Mouse (Mus musculus) midbrain, embryonic 13.5 days (tissue): Measurements from ENCODE around the gene Taok3. TPM values are rescaled to one million over a fixed set of nuclear protein-coding genes. Genes with fewer than 3 reads are reported as not detected.

Experiments
- ATAC-seq: fragments of 200-750 bp; cut with Nextera tagmentation; 2 replicates; pipeline ENCODE4 v1.8.0; 2017; ENCODE audit warnings: mild to moderate bottlenecking, moderate TSS enrichment, moderate library complexity
- H3K27ac ChIP-seq: fragments of 300-500 bp; sonication (generic); 2 replicates; pipeline ENCODE4 v1.5.1; 2015; ENCODE audit warnings: inconsistent platforms, mild to moderate bottlenecking, moderate library complexity
- H3K27me3 ChIP-seq: fragments of 300-500 bp; sonication (generic); 2 replicates; pipeline ENCODE4 v1.6.1; 2015; ENCODE audit warnings: mild to moderate bottlenecking, inconsistent platforms
- H3K36me3 ChIP-seq: fragments of 300-500 bp; sonication (generic); 2 replicates; pipeline ENCODE4 v1.6.1; 2015; ENCODE audit warnings: mild to moderate bottlenecking, inconsistent platforms
- H3K4me1 ChIP-seq: fragments of 300-500 bp; sonication (generic); replicated peaks from 2 replicates; pipeline ENCODE4 v1.6.1; 2015; ENCODE audit warnings: inconsistent platforms
- H3K4me2 ChIP-seq: fragments of 300-500 bp; sonication (generic); replicated peaks from 2 replicates; pipeline ENCODE4 v1.6.1; 2015; ENCODE audit warnings: moderate library complexity, mild to moderate bottlenecking, inconsistent platforms
- H3K4me3 ChIP-seq: fragments of 300-500 bp; sonication (generic); replicated peaks from 2 replicates; pipeline ENCODE4 v1.5.1; 2015; ENCODE audit warnings: mild to moderate bottlenecking, inconsistent platforms
- H3K9ac ChIP-seq: fragments of 300-500 bp; sonication (generic); replicated peaks from 2 replicates; pipeline ENCODE4 v1.6.1; 2015; ENCODE audit warnings: mild to moderate bottlenecking, inconsistent platforms
- H3K9me3 ChIP-seq: fragments of 300-500 bp; sonication (generic); 2 replicates; pipeline ENCODE4 v1.6.1; 2016; ENCODE audit warnings: mild to moderate bottlenecking, inconsistent platforms
- WGBS: fragments of 180-500 bp; shearing (Covaris S2); methylation state at CpG from one replicate; pipeline ENCODE4 v1.1.7; 2015; 5-methylcytosine and 5-hydroxymethylcytosine counted together
- polyA plus RNA-seq: library from polyadenylated mRNA; unstranded; fragments of >200 nt; fragmentation: Nextera tagmentation; extraction: Ambion mirVana; gene quantifications from 2 replicates; pipeline ENCODE4 v1.2.1, GENCODE M21; 2015

The Taok3 gene
- polyA plus RNA-seq, 1 experiment from 2014 or later = 43.7 TPM

DNA sequence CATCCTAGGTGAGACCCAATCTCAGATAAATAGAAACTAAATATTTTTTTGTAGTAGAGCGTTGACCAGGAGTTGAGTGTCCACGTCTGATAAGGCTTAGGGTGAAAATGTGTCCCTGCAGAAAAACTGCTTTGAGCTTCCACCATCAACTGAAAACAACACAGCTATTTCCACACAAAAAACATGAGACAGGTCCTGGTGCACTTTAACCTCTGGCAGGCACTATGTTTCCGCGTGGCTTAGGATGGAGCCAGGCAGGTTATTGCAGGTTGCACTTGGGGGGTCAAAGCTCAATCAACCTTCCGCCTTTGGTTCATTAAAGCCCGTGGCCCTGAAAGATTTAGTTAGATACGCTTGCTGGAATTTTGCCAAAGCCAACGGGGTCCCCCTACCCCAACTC, 1.1 kb upstream of the Taok3 start:
- H3K9ac ChIP-seq = no peak overlapping the region
- H3K4me2 ChIP-seq = peak overlapping the region; percentile 93
- H3K9me3 ChIP-seq = no peaks in the 10 kb centered on the region
- no peak for ATAC-seq
- peak overlapping the region; percentile 76; the same call in 1 of the 2 replicates for H3K4me3 ChIP-seq
- 57% methylated on average over 8 of the region's 8 CpGs for WGBS
- no peaks in the 10 kb centered on the region for H3K36me3 ChIP-seq
- peaks cover 35% of the 10 kb centered on the region for H3K4me1 ChIP-seq
- H3K27ac ChIP-seq = no peak overlapping the region
- H3K27me3 ChIP-seq = peaks cover 16% of the 10 kb centered on the region

DNA sequence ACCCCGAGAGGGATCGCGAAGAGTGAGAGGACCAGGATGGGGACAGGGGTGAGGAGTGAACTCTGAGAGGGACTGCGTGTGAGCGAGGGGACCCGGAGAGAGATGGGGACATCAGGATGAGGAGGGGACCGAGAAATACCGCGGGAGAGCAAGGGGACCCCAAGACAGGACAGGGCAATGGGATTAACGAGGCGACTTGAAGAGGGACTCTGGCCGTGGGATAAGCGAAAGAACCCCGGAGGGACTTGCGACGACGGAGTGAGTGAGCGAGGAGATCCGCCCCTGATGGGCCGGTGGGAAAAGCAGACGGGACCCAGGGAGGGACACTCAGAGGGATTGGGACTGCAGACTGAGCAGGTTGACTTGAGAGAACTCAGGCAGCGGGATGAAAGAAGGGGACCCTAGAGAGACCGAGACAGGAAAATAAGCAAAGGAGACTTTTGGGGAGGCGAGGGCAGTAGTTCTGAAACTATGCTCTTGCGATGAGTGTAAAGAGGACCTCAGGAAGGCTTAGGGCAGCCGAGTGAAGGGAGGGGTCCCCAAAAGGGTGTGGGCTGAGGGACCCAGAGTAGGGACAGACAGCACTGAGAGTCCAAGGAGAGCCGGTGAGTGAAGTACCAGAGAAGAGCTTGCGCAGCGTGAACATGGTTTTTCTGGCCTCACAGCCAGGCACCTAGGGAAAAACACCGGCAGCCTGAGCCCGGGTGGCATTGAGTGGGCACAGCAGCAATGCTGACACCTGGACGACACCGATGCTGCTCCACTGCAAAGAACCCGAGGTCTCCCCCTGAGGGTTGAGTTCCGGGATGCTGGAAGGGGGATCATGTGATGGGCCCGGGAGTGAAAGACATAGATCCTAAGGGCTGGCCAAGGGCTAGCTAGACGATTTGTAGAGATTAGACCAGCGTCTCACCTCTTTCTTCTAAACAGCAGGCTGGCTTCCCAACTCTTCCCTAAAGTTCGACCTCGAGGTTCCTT, 849 bp downstream of the Taok3 start:
- Histone ChIP-seq H3K27ac (no peak overlapping the region), H3K4me1 (peaks cover 23% of the 10 kb centered on the region), H3K27me3 (peaks cover 16% of the 10 kb centered on the region), H3K9me3 (no peaks in the 10 kb centered on the region), H3K36me3 (no peaks in the 10 kb centered on the region), H3K4me2 (peak overlapping the region; percentile 93), H3K9ac (peak overlapping the region; percentile 70), H3K4me3 (peak overlapping the region; percentile 76)
- ATAC-seq = peak; percentile 67; the same call in 1 of the 2 replicates
- WGBS = 1% methylated on average over 40 of the region's 40 CpGs

- Histone ChIP-seq H3K27ac (no peak overlapping the region), H3K27me3 (peaks cover 16% of the 10 kb centered on the region), H3K36me3 (no peaks in the 10 kb centered on the region), H3K4me3 (peak overlapping the region; percentile 76; the same call in 1 of the 2 replicates), H3K9me3 (no peaks in the 10 kb centered on the region), H3K4me2 (peak overlapping the region; percentile 93), H3K9ac (no peak overlapping the region), H3K4me1 (peaks cover 20% of the 10 kb centered on the region)
- 2% methylated on average over 2 of the region's 2 CpGs for WGBS
- no peak for ATAC-seq
Measured at GRCm38 (mm10) chr5:117121657-117122056, 1.7 kb downstream of the Taok3 start.

- no peak for ATAC-seq
- Histone ChIP-seq H3K4me1 (peaks cover 20% of the 10 kb centered on the region), H3K4me3 (no peak overlapping the region), H3K27me3 (peaks cover 16% of the 10 kb centered on the region), H3K4me2 (no peak overlapping the region), H3K27ac (no peak overlapping the region), H3K9me3 (no peaks in the 10 kb centered on the region), H3K36me3 (no peaks in the 10 kb centered on the region), H3K9ac (no peak overlapping the region)
- whole genome bisulfite sequencing = 92% methylated on average over 6 of the region's 6 CpGs
Measured at GRCm38 (mm10) chr5:117123102-117123501, 3.2 kb downstream of the Taok3 start.

GRCm38 (mm10) chr5:117123840-117124239, 3.9 kb downstream of the Taok3 start:
- Histone ChIP-seq H3K27ac (no peak overlapping the region), H3K36me3 (no peaks in the 10 kb centered on the region), H3K9ac (no peak overlapping the region), H3K4me1 (peaks cover 19% of the 10 kb centered on the region), H3K27me3 (peaks cover 16% of the 10 kb centered on the region), H3K4me2 (no peak overlapping the region), H3K9me3 (no peaks in the 10 kb centered on the region), H3K4me3 (no peak overlapping the region)
- 90% methylated on average over 4 of the region's 4 CpGs for WGBS
- ATAC-seq = no peak

- WGBS = 79% methylated on average over 16 of the region's 16 CpGs
- peak; percentile 53; the same call in 1 of the 2 replicates for ATAC-seq
- Histone ChIP-seq H3K27me3 (peaks cover 16% of the 10 kb centered on the region), H3K4me2 (no peak overlapping the region), H3K9me3 (no peaks in the 10 kb centered on the region), H3K36me3 (no peaks in the 10 kb centered on the region), H3K9ac (no peak overlapping the region), H3K4me1 (peaks cover 11% of the 10 kb centered on the region), H3K27ac (no peak overlapping the region), H3K4me3 (no peak overlapping the region)
Measured at GRCm38 (mm10) chr5:117125482-117126346, 5.8 kb downstream of the Taok3 start.

DNA sequence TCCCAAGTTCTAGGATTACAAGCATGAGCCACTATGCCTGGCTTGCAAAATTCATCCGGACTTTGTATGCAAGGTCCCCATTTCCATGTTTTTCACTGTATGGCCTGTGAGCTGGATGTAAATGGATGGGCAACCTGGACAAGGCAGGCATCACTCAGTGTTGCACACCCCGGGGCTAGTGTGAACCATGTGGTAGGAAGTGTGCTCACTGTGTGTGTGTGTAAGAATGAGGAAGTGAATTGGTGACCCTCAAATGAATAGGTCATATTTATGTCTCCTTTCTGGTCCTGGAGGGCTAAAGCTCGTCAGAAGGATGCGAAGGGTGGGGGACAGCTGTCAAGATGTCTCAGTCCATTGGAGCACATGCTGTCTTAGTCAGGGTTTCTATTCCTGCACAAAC, 7.1 kb downstream of the Taok3 start:
- WGBS = 88% methylated on average over 4 of the region's 4 CpGs
- no peak overlapping the region for H3K4me2 ChIP-seq
- ATAC-seq = no peak
- H3K27me3 ChIP-seq = peaks cover 5% of the 10 kb centered on the region; the same call in 1 of the 2 replicates
- no peaks in the 10 kb centered on the region for H3K4me1 ChIP-seq
- H3K27ac ChIP-seq = no peak overlapping the region
- H3K9me3 ChIP-seq = no peaks in the 10 kb centered on the region
- no peak overlapping the region for H3K4me3 ChIP-seq
- no peaks in the 10 kb centered on the region for H3K36me3 ChIP-seq
- H3K9ac ChIP-seq = no peak overlapping the region

DNA sequence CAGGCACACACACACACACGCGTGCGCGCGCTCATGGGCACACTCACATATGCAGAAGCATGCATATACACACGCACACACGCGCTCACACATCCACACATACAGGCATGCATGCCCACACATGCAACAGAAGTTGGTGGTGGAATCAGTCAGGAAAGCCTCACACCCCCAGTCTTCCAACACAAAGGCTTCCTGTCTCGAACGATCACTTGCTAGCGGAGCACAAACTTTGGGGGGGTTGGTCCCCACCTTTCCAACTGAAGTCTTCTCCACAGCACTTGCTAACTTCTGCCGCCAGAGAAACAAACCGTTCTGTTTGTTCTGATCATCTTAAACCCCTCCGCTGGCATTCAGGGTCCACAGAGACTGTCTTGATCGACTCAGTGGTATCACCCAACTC, 10.8 kb downstream of the Taok3 start:
- no peaks in the 10 kb centered on the region for H3K9me3 ChIP-seq
- no peak overlapping the region for H3K9ac ChIP-seq
- H3K4me1 ChIP-seq = peaks cover 8% of the 10 kb centered on the region
- 96% methylated on average over 15 of the region's 15 CpGs for WGBS
- H3K27me3 ChIP-seq = no peaks in the 10 kb centered on the region
- no peak overlapping the region for H3K4me2 ChIP-seq
- H3K27ac ChIP-seq = no peak overlapping the region
- no peak for ATAC-seq
- H3K4me3 ChIP-seq = no peak overlapping the region
- no peaks in the 10 kb centered on the region for H3K36me3 ChIP-seq

GRCm38 (mm10) chr5:117133446-117134065, 13.6 kb downstream of the Taok3 start:
- Histone ChIP-seq H3K27me3 (no peaks in the 10 kb centered on the region), H3K27ac (no peak overlapping the region), H3K4me2 (no peak overlapping the region), H3K4me1 (peaks cover 12% of the 10 kb centered on the region), H3K36me3 (no peaks in the 10 kb centered on the region), H3K9me3 (no peaks in the 10 kb centered on the region), H3K4me3 (no peak overlapping the region), H3K9ac (no peak overlapping the region)
- ATAC-seq = no peak
- WGBS = 91% methylated on average over 17 of the region's 17 CpGs

- no peak overlapping the region for H3K9ac ChIP-seq
- H3K27ac ChIP-seq = no peak overlapping the region
- no peaks in the 10 kb centered on the region for H3K36me3 ChIP-seq
- H3K4me2 ChIP-seq = no peak overlapping the region
- no peaks in the 10 kb centered on the region for H3K27me3 ChIP-seq
- no peak for ATAC-seq
- H3K4me1 ChIP-seq = peaks cover 12% of the 10 kb centered on the region
- H3K9me3 ChIP-seq = no peaks in the 10 kb centered on the region
- H3K4me3 ChIP-seq = no peak overlapping the region
- 81% methylated on average over 19 of the region's 19 CpGs for WGBS
Measured at GRCm38 (mm10) chr5:117134066-117134888, 14.3 kb downstream of the Taok3 start.

GRCm38 (mm10) chr5:117134889-117135456, 15.0 kb downstream of the Taok3 start:
- Histone ChIP-seq H3K9me3 (no peaks in the 10 kb centered on the region), H3K9ac (no peak overlapping the region), H3K27me3 (no peaks in the 10 kb centered on the region), H3K4me1 (peaks cover 12% of the 10 kb centered on the region), H3K4me2 (no peak overlapping the region), H3K36me3 (no peaks in the 10 kb centered on the region), H3K4me3 (no peak overlapping the region), H3K27ac (no peak overlapping the region; the same call in 1 of the 2 replicates)
- 84% methylated on average over 3 of the region's 3 CpGs for WGBS
- ATAC-seq = no peak
